ENCODE assay signal across 11 mouse cellular contexts in the genomic region with DNA sequence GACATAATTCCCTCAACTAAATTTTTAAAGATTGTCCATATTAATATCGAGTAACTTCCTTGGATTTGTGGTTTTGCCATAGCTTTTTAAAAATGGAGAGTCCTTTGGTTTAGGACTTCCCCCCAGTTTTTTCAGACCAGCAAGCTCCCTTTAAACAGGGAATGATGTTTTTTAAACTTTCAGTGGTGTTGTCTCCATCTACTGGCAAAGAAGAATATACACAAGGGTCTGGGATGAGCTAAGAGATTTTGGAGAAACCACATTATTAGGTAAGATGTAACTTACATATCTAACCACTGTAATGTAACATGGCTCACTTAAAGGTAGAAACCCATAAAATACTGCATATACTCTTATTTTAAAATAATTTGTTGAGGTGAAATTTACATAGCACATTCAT. TPM values are rescaled to one million over a fixed set of nuclear protein-coding genes. Genes with fewer than 3 reads are reported as not detected.
DNase-seq lines count a peak whose midpoint lies in the region; ATAC-seq and TF ChIP-seq lines count a peak whose summit lies in the region.
"Had no signal": no experiment of that assay in that cellular context is flagged by ENCODE, and none has a peak within 500 bp of the region (broad histone marks: within the 10 kb centered on the region; RNA-seq: fewer than 3 reads in every experiment).

No protein-coding gene starts in this region.

- no peak overlapping the region for H3K9ac ChIP-seq in heart, postnatal 0 days (replicated peaks; ENCODE audit: low read depth, low read length)
- H3K9ac ChIP-seq in heart, embryonic 11.5 days (ENCODE audit: low read depth, low read length) = no peak overlapping the region
- H3K9ac ChIP-seq: heart, embryonic 12.5 days; limb, embryonic 12.5 days had no signal

- ATAC-seq in heart, postnatal 0 days (ENCODE audit: insufficient read depth, low read depth) = no peak
- ATAC-seq in heart, embryonic 11.5 days (replicated peaks; ENCODE audit: insufficient number of reproducible peaks, low FRiP score, low TSS enrichment) = no peak

- H3K27me3 ChIP-seq in heart, postnatal 0 days (ENCODE audit: control insufficient read depth, insufficient read depth, low read length) = no peaks in the 10 kb centered on the region
- no peaks in the 10 kb centered on the region for H3K27me3 ChIP-seq in heart, embryonic 11.5 days (ENCODE audit: control insufficient read depth, insufficient read depth, low read length)
- H3K27me3 ChIP-seq: heart, embryonic 12.5 days; limb, embryonic 12.5 days had no signal

- H3K36me3 ChIP-seq in heart, postnatal 0 days (replicated peaks; ENCODE audit: control insufficient read depth, insufficient read depth, low read length) = peaks cover 24% of the 10 kb centered on the region; the same call in 1 of the 2 replicates
- no peaks in the 10 kb centered on the region for H3K36me3 ChIP-seq in heart, embryonic 11.5 days (ENCODE audit: control insufficient read depth, insufficient read depth, low read length)

- TF ChIP-seq CTCF in heart, postnatal 0 days (IDR thresholded peaks at IDR 0.05; ENCODE audit: low read depth) = peak; percentile 36; the same call in 1 of the 2 replicates

- peak; percentile 19 for DNase-seq in heart, postnatal 0 days (ENCODE audit: low spot score)
- peak; percentile 4 for DNase-seq in thymus, postnatal 0 days (ENCODE audit: low spot score)
- no peak for DNase-seq in thymus, postnatal 10 days (ENCODE audit: low spot score in 2 of 2)
- DNase-seq in c-Kit-positive CD71-positive TER-119-positive erythroid progenitor cells, embryonic 14.5 days (ENCODE audit: low spot score) = peak; percentile 9
- no peak for DNase-seq in spleen, postnatal 10 days (ENCODE audit: low spot score in 2 of 2)
- DNase-seq in cerebellum, postnatal 14 days = no peak
- no peak for DNase-seq in kidney, adult 18-20 months

- no peak for TF ChIP-seq EP300 in heart, postnatal 0 days (IDR thresholded peaks at IDR 0.05; ENCODE audit: low read depth)

- H3K9me3 ChIP-seq in heart, postnatal 0 days (replicated peaks; ENCODE audit: control insufficient read depth, low read length) = no peaks in the 10 kb centered on the region
- no peaks in the 10 kb centered on the region for H3K9me3 ChIP-seq in heart, embryonic 11.5 days (replicated peaks; ENCODE audit: control insufficient read depth, low read length)
- H3K9me3 ChIP-seq: heart, embryonic 12.5 days; limb, embryonic 12.5 days had no signal

- no peak overlapping the region for H3K4me3 ChIP-seq in heart, postnatal 0 days (ENCODE audit: low read depth, low read length)
- H3K4me3 ChIP-seq in heart, embryonic 11.5 days (ENCODE audit: low read depth, low read length) = no peak overlapping the region
- H3K4me3 ChIP-seq: heart, embryonic 12.5 days; limb, embryonic 12.5 days had no signal

- no peak overlapping the region for H3K27ac ChIP-seq in heart, postnatal 0 days (ENCODE audit: low read depth)
- no peak overlapping the region for H3K27ac ChIP-seq in heart, embryonic 11.5 days (ENCODE audit: low read depth, low read length)
- H3K27ac ChIP-seq: limb, embryonic 12.5 days; macrophage had no signal

- H3K4me1 ChIP-seq in heart, postnatal 0 days (ENCODE audit: control insufficient read depth, insufficient read depth) = no peaks in the 10 kb centered on the region
- H3K4me1 ChIP-seq in heart, embryonic 11.5 days (ENCODE audit: control insufficient read depth, insufficient read depth, low read length) = no peaks in the 10 kb centered on the region
- H3K4me1 ChIP-seq: heart, embryonic 12.5 days; limb, embryonic 12.5 days had no signal

- H3K4me2 ChIP-seq in heart, postnatal 0 days (ENCODE audit: low read depth, low read length) = no peak overlapping the region
- H3K4me2 ChIP-seq in heart, embryonic 11.5 days = no peak overlapping the region
- H3K4me2 ChIP-seq: heart, embryonic 12.5 days; limb, embryonic 12.5 days had no signal

- WGBS in heart, postnatal 0 days = 78% methylated on average over 1 of the region's 1 CpGs
- 70% methylated on average over 1 of the region's 1 CpGs for WGBS in heart, embryonic 11.5 days (ENCODE audit: insufficient replicate concordance)

RNA-seq across cellular contexts. Expression of gene Eif3j1, which starts 32.6 kb away (rescaled TPM):
- total RNA-seq in heart, postnatal 0 days (2014; rRNA removed; ENCODE audit: low replicate concordance) = 17.4 and 17.7 TPM in 2 replicates
- 10.5 and 11.2 TPM in 2 replicates for polyA plus RNA-seq in heart, postnatal 0 days (2015; fragmentation: Nextera tagmentation; extraction: Ambion mirVana)
- 13.9 and 15.9 TPM in 2 replicates for polyA plus RNA-seq in heart, embryonic 11.5 days (2014; fragmentation: Nextera tagmentation; extraction: Ambion mirVana)
- polyA plus RNA-seq in thymus, postnatal 0 days (2015; fragmentation: Nextera tagmentation; extraction: Ambion mirVana) = 11.4 and 14.8 TPM in 2 replicates

RNA-seq across cellular contexts. Expression of gene Mageb3, which starts 39.8 kb away (rescaled TPM):
- total RNA-seq in heart, postnatal 0 days (2014; rRNA removed; ENCODE audit: low replicate concordance) = 0.08 and 0.35 TPM in 2 replicates
- polyA plus RNA-seq in heart, postnatal 0 days (2015; fragmentation: Nextera tagmentation; extraction: Ambion mirVana) = 0.10 TPM in 2 replicates
- 0.09 TPM in 1 of 2 replicates, not detected in the other for polyA plus RNA-seq in heart, embryonic 11.5 days (2014; fragmentation: Nextera tagmentation; extraction: Ambion mirVana)
- 0.30 and 0.41 TPM in 2 replicates for polyA plus RNA-seq in thymus, postnatal 0 days (2015; fragmentation: Nextera tagmentation; extraction: Ambion mirVana)
- polyA plus RNA-seq: macrophage had no signal

RNA-seq across cellular contexts. Expression of gene Ctdspl2, which starts 39.9 kb away (rescaled TPM):
- total RNA-seq in heart, postnatal 0 days (2014; rRNA removed; ENCODE audit: low replicate concordance) = 21.3 and 29.4 TPM in 2 replicates
- 21.4 and 23.4 TPM in 2 replicates for polyA plus RNA-seq in heart, postnatal 0 days (2015; fragmentation: Nextera tagmentation; extraction: Ambion mirVana)
- 40.8 and 43.9 TPM in 2 replicates for polyA plus RNA-seq in heart, embryonic 11.5 days (2014; fragmentation: Nextera tagmentation; extraction: Ambion mirVana)
- 58.4 and 61.0 TPM in 2 replicates for polyA plus RNA-seq in thymus, postnatal 0 days (2015; fragmentation: Nextera tagmentation; extraction: Ambion mirVana)

Comparison
In these comparisons a context has a peak if more than half of its experiments do, and no peak if none do; other contexts are left out.
1. DNase-seq: peak in heart, postnatal 0 days (single experiment), thymus, postnatal 0 days (single experiment) and c-Kit-positive CD71-positive TER-119-positive erythroid progenitor cells, embryonic 14.5 days (single experiment); none in thymus, postnatal 10 days (0 of 2), spleen, postnatal 10 days (0 of 2), cerebellum, postnatal 14 days (0 of 2) and kidney, adult 18-20 months (single experiment).